Mouse (Mus musculus): ENCODE measurements around the gene Zfp771. TPM values are rescaled to one million over a fixed set of nuclear protein-coding genes. Genes with fewer than 3 reads are reported as not detected.

Zfp771 gene
- total RNA-seq, 2 experiments from 2014 or later = 14.1 to 16.6 TPM

GRCm38 (mm10) chr7:127216307-127216706 lies 27.8 kb upstream of the Zfp771 start:
- ATAC-seq (replicated peaks; ENCODE audit: low FRiP score, low TSS enrichment, poor library complexity, severe bottlenecking) = no peak

DNA sequence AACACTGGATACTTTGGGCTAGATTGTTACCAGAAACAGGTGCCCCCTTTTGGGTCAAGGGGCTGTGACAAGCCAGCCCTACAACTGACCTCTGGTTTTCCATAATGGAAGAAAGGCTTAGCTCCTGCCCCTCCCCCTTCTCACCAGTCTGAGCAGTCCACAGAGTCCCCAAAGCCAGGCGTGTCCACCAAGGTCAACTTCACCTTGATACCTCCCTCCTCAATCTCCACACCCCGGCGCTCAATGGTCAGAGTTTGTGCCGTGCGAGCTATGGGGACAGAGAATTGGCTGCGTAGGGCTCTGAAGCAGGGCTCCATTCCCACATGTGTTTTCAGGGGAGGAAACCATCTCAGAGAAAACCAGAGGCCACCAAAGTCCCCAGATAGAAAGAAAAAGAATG lies 26.6 kb upstream of the Zfp771 start:
- ATAC-seq (replicated peaks; ENCODE audit: low FRiP score, low TSS enrichment, poor library complexity, severe bottlenecking) = no peak

DNA sequence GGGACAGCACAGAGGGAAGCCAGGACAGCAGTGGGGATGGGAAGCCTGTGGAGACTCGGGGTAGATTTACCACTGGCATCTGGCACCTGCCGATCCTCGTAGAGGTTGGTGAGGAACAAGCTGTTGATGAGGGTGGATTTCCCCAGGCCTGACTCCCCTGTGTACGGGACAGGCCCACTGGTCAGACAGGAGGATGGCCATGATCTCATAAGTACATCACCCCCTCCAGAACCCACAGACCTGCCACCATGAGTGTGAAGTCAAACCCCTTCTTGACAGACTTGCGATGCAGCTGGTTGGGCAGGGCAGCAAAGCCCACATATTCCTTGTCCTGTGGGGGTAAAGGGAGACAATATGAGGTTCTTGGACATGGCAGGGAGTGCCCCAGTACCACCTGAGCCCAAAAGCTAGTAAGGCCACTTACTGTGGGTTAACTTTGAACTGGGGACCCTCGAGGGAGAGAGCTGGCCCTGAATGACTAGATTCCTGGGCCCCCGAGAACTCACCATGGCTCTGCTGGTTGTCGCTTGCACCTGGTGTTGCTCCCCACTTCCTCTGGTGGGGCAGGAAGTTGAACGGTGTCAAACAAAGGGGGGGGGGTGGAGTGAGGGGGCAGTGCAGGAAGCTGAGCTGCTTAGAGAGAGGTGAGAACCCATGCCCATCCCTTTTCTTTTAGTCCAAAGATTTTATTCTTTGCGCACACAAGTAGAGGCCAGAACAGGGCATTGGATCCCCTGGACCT lies 26.0 kb upstream of the Zfp771 start:
- no peak for ATAC-seq (replicated peaks; ENCODE audit: low FRiP score, low TSS enrichment, poor library complexity, severe bottlenecking)

DNA sequence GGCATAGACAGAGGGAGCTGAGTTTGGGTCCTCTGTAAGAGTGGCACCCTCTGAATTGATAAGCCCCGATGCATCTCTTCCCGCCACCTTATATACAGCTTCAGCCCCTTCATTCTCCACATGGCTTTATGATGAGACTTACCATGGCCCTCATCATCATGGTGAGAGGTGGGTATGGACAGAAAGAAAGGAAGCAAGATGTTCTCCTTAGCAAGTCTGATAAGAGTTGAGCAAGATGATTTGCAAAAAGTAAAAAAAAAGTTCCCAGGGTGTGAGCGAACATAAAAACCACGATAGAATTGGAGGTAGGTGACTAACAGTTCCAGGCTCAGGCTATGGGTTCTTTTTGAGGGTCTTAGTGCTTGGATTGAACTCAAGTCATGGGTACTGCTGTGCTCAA lies 25.4 kb upstream of the Zfp771 start:
- ATAC-seq (replicated peaks; ENCODE audit: low FRiP score, low TSS enrichment, poor library complexity, severe bottlenecking) = peak; percentile 48

DNA sequence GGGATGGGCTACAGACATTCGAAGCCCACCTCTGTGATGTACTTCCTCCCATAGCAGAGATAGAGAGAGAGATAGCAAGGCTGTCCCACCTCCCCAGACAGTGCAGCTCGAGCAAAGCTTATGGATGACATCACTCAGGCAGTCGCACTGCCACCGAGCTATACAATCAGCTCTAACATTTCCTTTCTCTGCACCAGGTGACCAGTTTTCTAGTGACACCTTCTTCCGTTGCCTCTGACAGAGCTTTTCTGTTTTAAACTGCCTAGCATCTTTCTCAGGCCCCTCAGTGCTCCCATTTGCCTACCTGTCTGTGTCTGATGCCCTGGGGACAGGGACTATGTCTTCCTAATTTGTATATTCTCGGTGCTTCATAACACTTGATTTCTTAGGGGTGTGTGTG lies 23.6 kb upstream of the Zfp771 start:
- no peak for ATAC-seq (replicated peaks; ENCODE audit: low FRiP score, low TSS enrichment, poor library complexity, severe bottlenecking)

DNA sequence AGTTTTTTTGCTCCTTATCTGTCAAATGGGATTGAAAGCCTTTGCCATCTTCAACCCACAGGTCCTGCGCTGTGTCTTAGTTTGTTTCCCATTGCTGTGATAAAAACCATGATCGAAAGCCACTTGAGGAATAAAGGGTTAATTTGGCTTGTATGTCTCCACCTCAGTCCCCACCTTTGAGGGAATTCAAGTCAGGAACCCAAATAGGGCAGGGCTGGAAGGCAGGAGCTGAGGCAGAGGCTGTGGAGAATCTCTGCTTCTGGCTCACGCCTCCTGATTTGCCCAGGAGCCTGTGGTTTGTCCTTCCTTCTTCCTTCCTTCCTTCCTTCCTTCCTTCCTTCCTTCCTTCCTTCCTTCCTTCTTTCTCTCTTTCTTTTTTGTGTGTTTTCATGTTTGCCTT lies 21.0 kb upstream of the Zfp771 start:
- ATAC-seq (replicated peaks; ENCODE audit: low FRiP score, low TSS enrichment, poor library complexity, severe bottlenecking) = no peak

DNA sequence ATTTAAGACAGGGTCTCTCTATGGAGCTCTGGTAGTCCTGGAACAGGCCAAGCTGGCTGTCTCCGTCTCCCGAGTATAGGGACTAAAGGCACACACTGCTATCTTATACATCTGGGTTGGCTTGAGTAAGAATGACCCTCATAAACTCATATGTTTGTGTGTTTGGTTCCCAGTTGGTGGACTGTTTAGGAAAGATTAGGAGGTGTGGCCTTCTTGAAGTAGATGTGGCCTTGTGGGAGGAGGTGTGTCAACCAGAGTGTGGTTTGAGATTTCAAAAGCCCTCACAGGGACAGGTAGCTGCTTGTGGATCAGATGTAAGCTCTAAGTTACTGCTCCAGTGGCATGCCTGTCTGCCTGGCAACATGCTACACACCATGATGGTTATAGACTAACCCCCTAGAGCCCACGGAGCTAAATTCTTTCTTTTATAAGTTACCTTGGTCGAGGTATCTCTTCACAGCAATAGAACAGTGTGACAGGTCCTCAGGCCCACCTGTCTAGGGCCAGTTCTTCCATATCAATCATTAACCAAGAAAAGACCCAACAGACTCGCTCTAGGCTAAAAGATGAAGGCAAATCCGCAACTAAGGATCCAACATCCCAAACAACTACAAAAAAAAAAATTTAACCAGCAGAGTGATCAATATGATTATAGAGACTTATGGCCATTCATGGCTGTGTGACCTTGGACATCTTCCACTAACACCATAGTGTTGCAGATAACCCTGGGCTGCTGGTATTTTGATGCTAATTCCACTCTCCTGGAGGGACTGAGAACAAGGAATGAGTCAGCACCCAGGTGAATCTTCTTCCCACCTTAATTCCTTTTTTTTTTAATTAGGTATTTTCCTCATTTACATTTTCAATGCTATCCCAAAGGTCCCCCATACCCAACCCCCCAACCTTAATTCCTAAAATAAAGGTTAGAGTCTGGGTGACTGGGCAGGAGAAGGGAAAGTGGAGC lies 20.3 kb upstream of the Zfp771 start:
- ATAC-seq (replicated peaks; ENCODE audit: low FRiP score, low TSS enrichment, poor library complexity, severe bottlenecking) = no peak

GRCm38 (mm10) chr7:127224616-127225015 lies 19.5 kb upstream of the Zfp771 start:
- no peak for ATAC-seq (replicated peaks; ENCODE audit: low FRiP score, low TSS enrichment, poor library complexity, severe bottlenecking)

GRCm38 (mm10) chr7:127225147-127225995 lies 18.7 kb upstream of the Zfp771 start:
- peak; percentile 81 for ATAC-seq (replicated peaks; ENCODE audit: low FRiP score, low TSS enrichment, poor library complexity, severe bottlenecking)

DNA sequence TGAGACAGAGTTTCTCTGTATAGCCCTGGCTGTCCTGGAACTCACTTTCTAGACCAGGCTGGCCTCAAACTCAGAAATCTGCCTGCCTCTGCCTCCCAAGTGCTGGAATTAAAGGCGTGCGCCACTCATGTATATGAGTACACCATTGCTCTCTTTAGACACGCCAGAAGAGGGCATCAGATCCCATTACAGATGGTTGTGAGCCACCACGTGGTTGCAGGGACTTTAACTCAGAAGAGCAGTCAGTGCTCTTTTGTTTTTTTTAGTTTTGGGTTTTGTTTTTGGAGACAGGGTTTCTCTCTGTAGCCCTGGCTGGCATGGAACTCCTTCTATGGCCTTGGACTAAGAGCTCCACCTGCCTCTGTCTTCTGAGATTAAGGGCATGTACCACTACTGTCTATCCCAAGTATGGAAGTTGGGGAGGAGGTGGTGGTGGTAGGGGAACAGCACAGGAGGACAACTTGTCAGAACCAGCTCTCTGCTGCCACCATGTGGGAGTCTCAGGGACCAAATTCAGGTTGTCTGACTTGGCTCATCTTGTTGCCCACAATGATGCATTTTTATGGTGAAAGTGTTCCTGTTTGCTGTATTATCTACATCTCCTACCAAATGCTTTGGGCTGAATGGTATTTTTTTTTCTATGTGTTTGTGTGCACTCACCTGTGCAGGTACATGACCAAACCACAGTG lies 15.3 kb upstream of the Zfp771 start:
- peak; percentile 69 for ATAC-seq (replicated peaks; ENCODE audit: low FRiP score, low TSS enrichment, poor library complexity, severe bottlenecking)

DNA sequence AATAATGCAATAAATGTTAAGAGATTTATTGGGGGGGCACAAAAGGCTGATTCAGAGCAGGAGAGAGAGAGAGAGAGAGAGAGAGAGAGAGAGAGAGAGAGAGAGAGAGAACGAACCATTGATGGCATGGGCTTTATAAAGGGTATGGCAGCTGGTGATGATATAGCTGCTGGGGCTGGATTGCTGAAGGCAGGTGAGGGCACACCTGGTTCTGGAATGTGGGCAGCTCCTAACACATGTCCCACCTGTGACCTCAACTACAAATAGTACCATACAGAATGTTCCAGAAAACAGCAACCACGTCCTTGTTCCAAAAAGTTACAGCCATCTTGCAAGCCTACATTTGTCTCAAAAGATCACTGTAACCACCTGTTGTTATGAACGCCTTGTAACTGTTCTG lies 12.7 kb upstream of the Zfp771 start:
- no peak for ATAC-seq (replicated peaks; ENCODE audit: low FRiP score, low TSS enrichment, poor library complexity, severe bottlenecking)

DNA sequence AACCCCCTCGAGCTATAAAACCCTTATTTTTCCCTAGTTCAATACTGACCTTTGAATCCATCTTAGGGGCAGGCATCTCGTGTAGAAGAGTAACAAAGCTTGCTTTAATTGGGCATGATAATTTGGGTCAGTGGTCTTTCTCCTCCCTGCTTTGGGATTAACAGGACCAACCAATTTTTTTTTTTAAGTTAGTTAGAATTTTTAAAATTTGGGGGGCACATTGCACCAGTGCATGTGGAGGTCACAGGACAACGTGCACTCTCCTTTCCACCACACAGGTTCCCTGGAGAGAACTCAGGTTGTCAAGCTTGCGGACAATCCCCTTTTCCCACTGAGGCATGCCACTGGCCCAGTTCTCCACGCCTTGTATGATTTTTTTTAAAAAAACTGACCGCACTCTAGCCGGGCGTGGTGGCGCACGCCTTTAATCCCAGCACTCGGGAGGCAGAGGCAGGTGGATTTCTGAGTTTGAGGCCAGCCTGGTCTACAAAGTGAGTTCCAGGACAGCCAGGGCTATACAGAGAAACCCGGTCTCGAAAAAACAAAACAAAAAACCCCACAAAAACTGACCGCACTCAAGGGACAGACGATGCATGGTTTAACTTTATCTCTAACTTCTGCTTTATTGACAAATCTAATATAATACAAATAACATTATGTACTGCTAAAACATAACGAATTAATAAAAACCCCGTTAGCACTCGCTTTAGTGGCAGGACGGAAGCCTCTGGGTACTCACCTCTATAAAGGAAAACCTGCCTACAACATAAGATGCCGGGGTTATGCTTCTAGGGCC lies 12.1 kb upstream of the Zfp771 start:
- ATAC-seq (replicated peaks; ENCODE audit: low FRiP score, low TSS enrichment, poor library complexity, severe bottlenecking) = no peak

DNA sequence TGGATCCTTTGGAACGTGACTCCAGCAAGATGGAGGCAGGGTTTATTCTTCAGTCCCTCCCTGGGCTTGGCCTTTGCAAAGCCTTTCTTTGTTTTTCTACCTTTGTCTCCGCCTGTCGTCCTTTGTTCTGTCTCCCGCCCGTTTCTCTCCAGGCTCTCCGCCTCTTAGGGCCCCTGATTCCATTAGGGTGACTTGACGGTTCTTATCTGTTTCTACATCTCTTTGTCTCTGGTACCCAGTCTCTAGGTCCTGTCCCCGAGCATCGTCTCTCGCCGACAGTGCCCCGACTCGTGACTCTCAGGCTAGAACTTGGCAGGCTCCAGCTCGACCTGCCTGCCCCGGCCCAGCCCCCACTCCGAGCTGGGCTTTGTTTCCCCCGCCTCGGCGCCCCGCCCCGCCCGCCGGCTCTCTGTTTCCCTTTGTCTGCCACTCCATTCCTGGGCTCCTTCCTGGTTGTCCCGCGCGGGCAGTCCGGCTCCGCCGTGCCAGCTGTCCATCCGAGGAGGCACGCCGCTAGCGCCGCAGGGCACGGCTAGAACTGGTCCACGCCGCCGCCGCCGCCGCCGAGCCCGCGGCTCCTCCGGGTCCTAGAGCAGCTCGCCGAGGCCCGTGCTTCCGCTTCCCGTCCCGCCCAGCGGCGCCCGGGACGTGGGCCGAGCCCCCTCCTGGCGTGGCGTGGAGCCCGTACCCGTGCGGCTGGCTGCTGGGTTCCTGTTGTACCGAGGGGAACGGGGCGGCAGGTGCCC lies 11.3 kb upstream of the Zfp771 start, which contains the start of the genes Zfp553 and Sept1:
TSS of gene Zfp553 (plus strand) at position 440 of the 746 bp plus-strand sequence.
TSS of gene Sept1 (minus strand) at position 509 of the 746 bp plus-strand sequence.
- ATAC-seq (replicated peaks; ENCODE audit: low FRiP score, low TSS enrichment, poor library complexity, severe bottlenecking) = peak; percentile 65

DNA sequence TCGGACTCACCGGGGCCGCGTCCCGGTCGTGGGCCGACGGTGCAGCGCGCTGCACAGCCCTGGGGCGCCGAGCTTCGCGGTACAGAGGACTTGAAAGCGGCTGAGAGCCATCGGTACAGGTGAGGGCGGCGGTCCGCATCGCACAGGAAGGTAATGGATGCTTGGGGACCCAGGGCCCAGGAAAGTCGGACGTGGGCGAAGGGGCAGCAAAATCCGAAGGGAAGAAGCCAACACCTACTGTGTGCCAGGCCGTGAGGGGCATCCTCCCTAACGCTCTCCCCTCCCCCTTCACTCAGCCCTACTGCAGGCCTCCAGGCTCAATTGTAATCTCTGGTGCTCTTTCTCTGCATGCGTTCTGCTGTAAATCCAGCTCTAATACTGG lies 10.7 kb upstream of the Zfp771 start:
- no peak for ATAC-seq (replicated peaks; ENCODE audit: low FRiP score, low TSS enrichment, poor library complexity, severe bottlenecking)

- 0 out of 2 replicates have a peak, but pooled peaks have one; percentile 8 for ATAC-seq (replicated peaks; ENCODE audit: low FRiP score, low TSS enrichment, poor library complexity, severe bottlenecking)
Measured at GRCm38 (mm10) chr7:127233765-127234164, 10.3 kb upstream of the Zfp771 start.

GRCm38 (mm10) chr7:127234777-127235176 lies 9.3 kb upstream of the Zfp771 start:
- ATAC-seq (replicated peaks; ENCODE audit: low FRiP score, low TSS enrichment, poor library complexity, severe bottlenecking) = no peak

DNA sequence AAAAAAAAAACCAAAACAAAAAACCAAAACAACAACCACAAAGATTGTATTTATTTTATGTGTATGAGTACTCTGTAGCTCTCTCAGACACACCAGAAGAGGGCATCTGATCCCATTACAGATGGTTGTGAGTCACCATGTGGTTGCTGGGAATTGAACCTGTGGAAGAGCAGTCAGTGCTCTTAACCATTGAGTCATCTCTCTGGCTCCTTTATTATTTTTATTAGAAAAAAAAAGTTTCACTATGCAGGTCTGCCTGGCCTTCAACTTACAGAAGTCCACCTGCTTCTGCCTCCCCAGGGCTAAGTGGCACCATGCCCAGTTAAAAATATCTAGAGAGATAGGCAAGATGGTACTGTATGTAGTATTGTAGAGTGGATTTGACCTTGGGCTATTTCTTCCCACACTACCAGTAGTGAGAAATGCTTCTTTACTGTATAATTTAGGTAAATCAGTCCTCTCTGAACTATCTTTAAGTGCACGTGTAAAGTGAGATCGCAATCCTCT lies 660 bp upstream of the Zfp771 start:
- ATAC-seq (replicated peaks; ENCODE audit: low FRiP score, low TSS enrichment, poor library complexity, severe bottlenecking) = peak; percentile 9; the same call in 1 of the 2 replicates
